Mouse (Mus musculus): ENCODE measurements around the gene Gpx2. TPM values are rescaled to one million over a fixed set of nuclear protein-coding genes. Genes with fewer than 3 reads are reported as not detected.

Gpx2 gene
- polyA plus RNA-seq, 1 experiment, result 943 TPM

DNA sequence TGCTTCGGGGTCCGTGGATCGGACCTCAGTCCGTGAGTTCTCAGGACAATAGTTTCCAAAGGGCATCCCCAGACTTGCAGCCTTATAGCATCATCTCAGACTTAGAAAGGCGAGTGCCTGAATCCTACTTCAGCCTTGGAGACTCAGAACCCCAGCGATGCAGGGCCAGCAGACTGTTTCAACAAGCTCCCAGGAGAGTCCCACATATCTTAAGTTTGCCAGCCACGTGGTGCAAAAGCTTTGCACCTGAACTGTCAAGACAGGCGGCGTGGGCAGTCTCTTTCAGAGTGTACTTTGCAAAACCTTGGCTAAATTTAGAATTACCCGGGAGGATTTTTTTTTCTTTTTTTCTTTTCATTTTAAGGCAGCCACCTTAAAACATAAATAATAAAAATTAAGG is 12.4 kb upstream of the Gpx2 start:
- 87% methylated on average over 10 of the region's 10 CpGs for WGBS
- Histone ChIP-seq H3K4me3 (ENCODE audit: low read depth, low read length) (no peak overlapping the region), H3K4me1 (ENCODE audit: control insufficient read depth, insufficient read depth, insufficient read length, low read length) (peaks cover 3% of the 10 kb centered on the region; the same call in 1 of the 2 replicates), H3K27ac (ENCODE audit: insufficient read depth, low read depth, low read length) (no peak overlapping the region), H3K27me3 (ENCODE audit: control insufficient read depth, insufficient read depth, low read length) (no peaks in the 10 kb centered on the region), H3K36me3 (ENCODE audit: control insufficient read depth, insufficient read depth, low read length) (no peaks in the 10 kb centered on the region)
- TF ChIP-seq CTCF (IDR thresholded peaks at IDR 0.05; ENCODE audit: extremely low read depth, insufficient read length, insufficient replicate concordance, low read depth, low read length), result no peak
- TF ChIP-seq POLR2A (IDR thresholded peaks at IDR 0.05; ENCODE audit: low read depth, low read length), result no peak

DNA sequence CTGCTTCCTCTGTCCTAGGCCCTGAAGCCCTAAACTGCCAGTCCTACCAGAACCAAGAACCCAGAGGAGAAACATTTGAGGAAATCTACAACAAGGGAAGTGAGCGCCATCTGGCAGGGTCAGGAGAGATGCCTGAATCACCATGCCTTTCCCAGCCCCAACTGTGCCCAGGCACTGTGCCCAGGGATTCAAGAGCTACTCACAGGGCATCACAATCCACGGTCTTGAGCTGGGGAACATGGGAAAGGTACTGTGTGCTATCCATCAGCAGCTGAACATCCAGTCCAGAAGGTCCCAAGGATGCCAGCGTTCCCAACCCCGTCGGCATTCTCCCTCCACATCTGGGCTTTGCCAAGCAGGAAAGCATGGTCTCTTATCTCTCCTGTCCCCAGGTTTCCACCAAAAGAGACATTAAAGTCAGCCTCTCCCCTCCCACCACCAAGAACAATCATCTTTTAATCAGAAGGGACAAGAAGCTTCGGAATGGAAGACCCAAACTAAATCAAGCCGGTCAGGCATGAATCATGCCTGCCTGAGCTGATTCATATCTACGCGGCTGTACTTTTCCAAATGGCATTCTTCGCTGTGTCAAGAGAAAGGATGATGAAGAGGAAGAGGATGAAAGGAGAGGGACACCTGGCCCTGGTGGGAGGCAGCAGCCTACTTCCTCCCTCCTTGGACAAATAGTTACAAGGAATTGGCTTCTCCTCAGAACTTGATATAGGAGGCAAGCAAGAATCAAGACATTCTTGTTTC is 9.9 kb upstream of the Gpx2 start:
- Histone ChIP-seq H3K27ac (ENCODE audit: insufficient read depth, low read depth, low read length) (no peak overlapping the region), H3K27me3 (ENCODE audit: control insufficient read depth, insufficient read depth, low read length) (no peaks in the 10 kb centered on the region), H3K4me1 (ENCODE audit: control insufficient read depth, insufficient read depth, insufficient read length, low read length) (peaks cover 3% of the 10 kb centered on the region; the same call in 1 of the 2 replicates), H3K36me3 (ENCODE audit: control insufficient read depth, insufficient read depth, low read length) (no peaks in the 10 kb centered on the region), H3K4me3 (ENCODE audit: low read depth, low read length) (no peak overlapping the region)
- WGBS, result 72% methylated on average over 10 of the region's 10 CpGs
- TF ChIP-seq CTCF (IDR thresholded peaks at IDR 0.05; ENCODE audit: extremely low read depth, insufficient read length, insufficient replicate concordance, low read depth, low read length) (no peak), POLR2A (IDR thresholded peaks at IDR 0.05; ENCODE audit: low read depth, low read length) (no peak)

DNA sequence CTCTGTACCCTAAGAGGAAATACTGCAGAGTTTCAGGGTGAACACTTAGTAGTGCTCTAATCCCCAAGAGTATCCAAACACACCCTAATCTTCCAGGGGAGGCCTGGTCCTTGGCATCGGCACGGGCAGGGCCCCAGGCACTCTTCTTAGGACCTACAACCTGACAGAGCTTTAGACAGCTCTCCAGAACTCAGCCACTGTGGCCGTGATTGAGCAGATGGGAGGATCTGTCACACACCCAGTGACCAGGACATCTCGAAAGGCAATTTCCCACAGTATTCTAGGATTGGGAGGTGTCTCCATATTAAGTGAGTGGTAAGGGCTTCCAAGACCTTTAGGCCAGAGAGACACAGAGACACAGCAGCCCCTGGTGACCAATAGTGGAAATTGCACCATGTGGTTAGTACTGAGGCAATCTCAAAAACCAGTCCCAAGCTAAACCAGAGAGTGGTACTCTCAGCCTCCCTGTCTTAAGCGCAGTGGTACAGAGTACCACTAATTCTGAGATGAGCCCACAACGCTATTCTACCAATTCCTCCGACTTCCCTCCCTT is 8.4 kb upstream of the Gpx2 start:
- no peak overlapping the region for H3K27ac ChIP-seq (ENCODE audit: insufficient read depth, low read depth, low read length)
- no peaks in the 10 kb centered on the region for H3K36me3 ChIP-seq (ENCODE audit: control insufficient read depth, insufficient read depth, low read length)
- no peak overlapping the region for H3K4me3 ChIP-seq (ENCODE audit: low read depth, low read length)
- peak; percentile 34; the same call in 1 of the 2 replicates for TF ChIP-seq CTCF (IDR thresholded peaks at IDR 0.05; ENCODE audit: extremely low read depth, insufficient read length, insufficient replicate concordance, low read depth, low read length)
- no peak for TF ChIP-seq POLR2A (IDR thresholded peaks at IDR 0.05; ENCODE audit: low read depth, low read length)
- WGBS, result 46% methylated on average over 7 of the region's 7 CpGs
- H3K27me3 ChIP-seq (ENCODE audit: control insufficient read depth, insufficient read depth, low read length), result no peaks in the 10 kb centered on the region
- H3K4me1 ChIP-seq (ENCODE audit: control insufficient read depth, insufficient read depth, insufficient read length, low read length), result peaks cover 15% of the 10 kb centered on the region

DNA sequence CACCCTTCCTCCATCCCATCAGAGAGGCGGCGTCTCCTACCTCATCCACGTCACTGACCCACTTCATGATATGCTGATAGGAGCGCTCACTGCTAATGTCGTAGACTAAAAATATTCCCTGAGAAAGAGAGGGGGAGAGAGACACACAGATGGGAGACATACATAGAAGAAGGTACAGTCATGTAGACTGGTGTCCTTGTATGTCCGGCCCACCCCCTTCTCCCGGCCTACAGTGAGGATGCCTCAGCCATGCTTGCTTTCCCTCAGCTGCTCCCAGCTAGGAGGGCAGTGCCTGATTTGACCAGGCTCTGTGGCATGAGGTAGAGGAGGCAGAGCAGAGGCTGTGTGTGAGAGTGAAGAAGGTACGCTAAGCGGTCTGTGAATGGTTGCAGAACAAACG is 7.7 kb upstream of the Gpx2 start:
- Histone ChIP-seq H3K36me3 (ENCODE audit: control insufficient read depth, insufficient read depth, low read length) (no peaks in the 10 kb centered on the region), H3K27me3 (ENCODE audit: control insufficient read depth, insufficient read depth, low read length) (no peaks in the 10 kb centered on the region), H3K4me3 (ENCODE audit: low read depth, low read length) (no peak overlapping the region), H3K4me1 (ENCODE audit: control insufficient read depth, insufficient read depth, insufficient read length, low read length) (peaks cover 15% of the 10 kb centered on the region), H3K27ac (ENCODE audit: insufficient read depth, low read depth, low read length) (no peak overlapping the region)
- 93% methylated on average over 10 of the region's 10 CpGs for WGBS
- TF ChIP-seq POLR2A (IDR thresholded peaks at IDR 0.05; ENCODE audit: low read depth, low read length) (no peak), CTCF (IDR thresholded peaks at IDR 0.05; ENCODE audit: extremely low read depth, insufficient read length, insufficient replicate concordance, low read depth, low read length) (no peak)

DNA sequence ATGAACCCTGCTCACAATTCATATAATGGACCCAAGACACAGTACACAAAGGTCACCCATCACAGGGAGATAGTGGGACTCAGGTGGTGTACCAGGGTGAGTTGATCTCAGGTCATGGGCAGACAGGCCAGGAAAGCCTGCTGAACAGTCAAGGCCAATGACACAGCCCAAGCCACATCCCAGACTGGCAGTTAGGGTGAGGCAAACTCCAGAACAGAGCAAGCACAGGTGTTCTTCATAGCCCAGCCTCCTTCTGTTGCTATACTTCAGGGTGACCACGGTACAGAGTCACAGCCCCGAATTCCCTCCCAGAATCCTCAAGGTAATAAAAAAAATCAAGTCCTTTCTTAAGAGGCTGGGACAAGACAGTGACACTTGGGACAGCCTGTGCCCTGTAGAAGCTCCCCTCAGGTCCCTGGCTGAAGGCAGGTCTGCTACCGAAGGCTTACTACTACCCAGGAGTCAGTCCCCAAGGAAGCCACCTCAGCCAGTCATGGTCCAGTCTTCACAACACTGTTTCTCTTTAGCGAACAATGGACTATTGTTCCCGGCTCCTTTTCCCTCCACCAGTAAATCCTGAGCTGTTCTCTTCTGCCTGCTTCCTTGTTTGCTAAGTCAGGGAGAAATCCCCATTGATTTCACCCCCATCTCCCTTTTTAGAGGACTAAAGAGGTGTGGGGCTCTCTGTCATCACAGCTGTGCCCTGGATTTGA is 2.8 kb upstream of the Gpx2 start:
- Histone ChIP-seq H3K4me1 (ENCODE audit: control insufficient read depth, insufficient read depth, insufficient read length, low read length) (peaks cover 31% of the 10 kb centered on the region), H3K27me3 (ENCODE audit: control insufficient read depth, insufficient read depth, low read length) (no peaks in the 10 kb centered on the region), H3K36me3 (ENCODE audit: control insufficient read depth, insufficient read depth, low read length) (no peaks in the 10 kb centered on the region), H3K4me3 (ENCODE audit: low read depth, low read length) (no peak overlapping the region), H3K27ac (ENCODE audit: insufficient read depth, low read depth, low read length) (peak overlapping the region; percentile 93)
- 22% methylated on average over 5 of the region's 5 CpGs for WGBS
- TF ChIP-seq POLR2A (IDR thresholded peaks at IDR 0.05; ENCODE audit: low read depth, low read length) (no peak), CTCF (IDR thresholded peaks at IDR 0.05; ENCODE audit: extremely low read depth, insufficient read length, insufficient replicate concordance, low read depth, low read length) (no peak)

DNA sequence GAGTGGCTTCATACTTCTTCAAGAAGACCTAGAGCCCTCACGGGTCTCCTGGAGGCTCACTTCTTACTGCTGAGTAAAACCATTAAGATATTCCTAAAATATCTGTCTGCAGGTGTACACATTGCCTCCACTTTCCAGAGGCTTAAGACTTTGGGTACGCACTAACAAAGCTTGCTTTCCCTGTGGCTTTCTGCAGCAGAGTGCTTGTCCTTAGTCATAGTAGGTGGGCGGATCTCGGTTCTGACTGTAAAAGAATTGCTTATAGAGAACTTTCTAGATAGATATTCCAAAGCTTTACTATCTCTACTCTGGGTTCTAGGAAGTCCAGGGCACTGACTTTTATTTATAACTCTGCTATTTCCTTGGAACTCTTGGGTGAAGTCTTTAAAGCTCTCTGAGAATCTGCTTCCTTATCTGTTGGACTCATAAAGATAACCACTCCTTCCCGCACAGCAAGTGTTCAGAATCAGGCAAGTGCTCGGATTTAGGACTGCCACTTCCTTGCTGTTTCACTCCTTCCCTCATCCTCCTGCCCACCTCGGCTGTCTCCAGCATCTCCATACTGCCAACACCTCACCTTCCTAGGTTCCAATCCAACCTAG is 1.7 kb upstream of the Gpx2 start:
- peak overlapping the region; percentile 93 for H3K27ac ChIP-seq (ENCODE audit: insufficient read depth, low read depth, low read length)
- H3K4me3 ChIP-seq (ENCODE audit: low read depth, low read length), result no peak overlapping the region; the same call in 1 of the 2 replicates
- TF ChIP-seq POLR2A (IDR thresholded peaks at IDR 0.05; ENCODE audit: low read depth, low read length) (no peak), CTCF (IDR thresholded peaks at IDR 0.05; ENCODE audit: extremely low read depth, insufficient read length, insufficient replicate concordance, low read depth, low read length) (no peak)
- H3K27me3 ChIP-seq (ENCODE audit: control insufficient read depth, insufficient read depth, low read length), result no peaks in the 10 kb centered on the region
- 27% methylated on average over 7 of the region's 7 CpGs for WGBS
- H3K4me1 ChIP-seq (ENCODE audit: control insufficient read depth, insufficient read depth, insufficient read length, low read length), result peaks cover 31% of the 10 kb centered on the region
- peaks cover 3% of the 10 kb centered on the region for H3K36me3 ChIP-seq (ENCODE audit: control insufficient read depth, insufficient read depth, low read length)

Data from small intestine, adult 2 months (tissue).